Mouse (Mus musculus) stomach, embryonic 16.5 days (tissue): ENCODE results near the gene Tbx6. TPM values are rescaled to one million over a fixed set of nuclear protein-coding genes. Genes with fewer than 3 reads are reported as not detected.

Experiments
- ATAC-seq: fragments of 200-750 bp; cut with Nextera tagmentation; 2 replicates; pipeline ENCODE4 v1.8.0; 2017; ENCODE audit warnings: moderate number of reproducible peaks, moderate TSS enrichment; ENCODE audit not compliant: insufficient read depth, low FRiP score
- H3K27ac ChIP-seq: fragments of 300-500 bp; sonication (generic); 2 replicates; pipeline ENCODE4 v1.5.1; 2014; ENCODE audit warnings: low read length
- H3K27me3 ChIP-seq: fragments of 300-500 bp; sonication (generic); 2 replicates; pipeline ENCODE4 v1.6.1; 2014; ENCODE audit warnings: low read length, control low read depth, mixed read lengths; ENCODE audit not compliant: control insufficient read depth, insufficient read depth
- H3K36me3 ChIP-seq: fragments of 300-500 bp; sonication (generic); 2 replicates; pipeline ENCODE4 v1.6.1; 2014; ENCODE audit warnings: low read length; ENCODE audit not compliant: control insufficient read depth, insufficient read depth
- H3K4me1 ChIP-seq: fragments of 300-500 bp; sonication (generic); 2 replicates; pipeline ENCODE4 v1.6.1; 2014; ENCODE audit warnings: low read length, control low read depth, mixed read lengths; ENCODE audit not compliant: control insufficient read depth, insufficient read depth
- H3K4me2 ChIP-seq: fragments of 300-500 bp; sonication (generic); 2 replicates; pipeline ENCODE4 v1.6.1; 2014; ENCODE audit warnings: low read depth, low read length, mixed read lengths
- H3K4me3 ChIP-seq: fragments of 300-500 bp; sonication (generic); replicated peaks from 2 replicates; pipeline ENCODE4 v1.5.1; 2014; ENCODE audit warnings: mild to moderate bottlenecking, low read length
- H3K9ac ChIP-seq: fragments of 300-500 bp; sonication (generic); 2 replicates; pipeline ENCODE4 v1.6.1; 2014; ENCODE audit warnings: low read length
- H3K9me3 ChIP-seq: fragments of 300-500 bp; sonication (generic); replicated peaks from 2 replicates; pipeline ENCODE4 v1.6.1; 2016; ENCODE audit warnings: low read length, control low read depth; ENCODE audit not compliant: control insufficient read depth
- WGBS: fragments of 180-500 bp; shearing (Covaris S2); extraction: QIAGEN DNeasy Blood & Tissue Kit; methylation state at CpG from one replicate; pipeline ENCODE4 v1.1.7; 2014; 5-methylcytosine and 5-hydroxymethylcytosine counted together
- polyA plus RNA-seq: library from polyadenylated mRNA; unstranded; fragments of >200 nt; fragmentation: Nextera tagmentation; extraction: Ambion mirVana; gene quantifications from 2 replicates; pipeline ENCODE4 v1.2.1, GENCODE M21; 2015

The Tbx6 gene
- polyA plus RNA-seq, 1 experiment from 2014 or later = 0.27 TPM

DNA sequence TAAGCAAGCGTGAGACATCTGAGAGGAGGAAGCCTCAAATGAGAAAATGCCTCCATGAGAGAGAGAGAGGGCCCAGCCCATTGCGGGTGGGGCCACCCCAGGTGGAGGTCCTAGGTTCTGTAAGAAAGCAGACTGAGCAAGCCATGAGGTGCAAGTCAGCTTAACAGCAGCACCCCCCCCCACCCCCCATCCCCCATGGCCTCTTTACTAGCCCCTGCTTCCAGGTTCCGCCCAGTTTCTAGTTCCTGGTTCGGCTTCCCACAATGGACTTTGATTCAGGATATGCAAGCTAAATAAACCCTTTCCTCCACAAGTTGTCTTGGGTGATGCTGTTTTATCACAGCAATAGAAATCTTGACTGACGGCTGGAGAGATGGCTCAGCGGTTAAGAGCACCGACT lies 32.5 kb upstream of the Tbx6 start:
- Histone ChIP-seq H3K27ac (peak overlapping the region; percentile 46; the same call in 1 of the 2 replicates), H3K36me3 (no peaks in the 10 kb centered on the region), H3K9ac (no peak overlapping the region), H3K27me3 (no peaks in the 10 kb centered on the region), H3K4me2 (no peak overlapping the region), H3K4me1 (no peaks in the 10 kb centered on the region), H3K9me3 (no peaks in the 10 kb centered on the region), H3K4me3 (no peak overlapping the region)
- WGBS = 65% methylated on average over 7 of the region's 7 CpGs
- no peak for ATAC-seq

DNA sequence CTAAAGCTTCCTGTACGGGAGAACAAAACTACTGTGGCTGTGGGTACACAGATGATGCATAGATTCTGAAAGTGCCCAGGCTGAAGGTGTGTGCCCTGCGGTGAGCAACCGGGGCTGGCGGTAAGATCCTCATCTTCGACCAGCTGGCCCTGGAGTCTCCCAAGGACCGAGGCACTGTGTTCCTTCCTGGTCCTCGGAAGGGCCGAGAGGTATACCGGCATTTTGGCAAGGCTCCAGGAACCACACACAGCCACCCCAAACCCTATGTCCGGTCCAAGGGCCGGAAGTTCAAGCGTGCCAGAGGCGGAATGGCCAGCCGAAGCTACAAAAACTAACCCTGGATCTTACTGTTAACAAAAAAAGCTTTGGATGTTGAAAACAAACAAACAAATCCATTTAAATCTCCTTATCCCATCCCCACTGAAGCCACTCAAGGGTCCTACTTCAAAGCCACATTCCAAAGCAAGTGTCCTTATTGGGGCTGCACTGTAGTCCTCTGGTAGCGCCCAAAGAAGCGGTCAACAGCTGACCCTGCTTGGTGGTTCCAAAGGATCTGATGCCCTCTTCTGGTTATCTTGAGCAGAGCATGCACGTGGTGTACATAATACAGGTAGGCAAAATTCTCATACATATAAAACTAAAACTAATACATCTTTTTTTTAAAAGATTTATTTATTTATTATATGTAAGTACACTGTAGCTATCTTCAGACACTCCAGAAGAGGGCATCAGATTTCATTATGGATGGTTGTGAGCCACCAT lies 31.5 kb upstream of the Tbx6 start:
- no peaks in the 10 kb centered on the region for H3K4me1 ChIP-seq
- H3K9me3 ChIP-seq = no peaks in the 10 kb centered on the region
- H3K4me2 ChIP-seq = no peak overlapping the region
- H3K27me3 ChIP-seq = no peaks in the 10 kb centered on the region
- no peak overlapping the region for H3K9ac ChIP-seq
- ATAC-seq = no peak
- no peak overlapping the region for H3K4me3 ChIP-seq
- WGBS = 94% methylated on average over 17 of the region's 17 CpGs
- H3K36me3 ChIP-seq = no peaks in the 10 kb centered on the region
- no peak overlapping the region for H3K27ac ChIP-seq

DNA sequence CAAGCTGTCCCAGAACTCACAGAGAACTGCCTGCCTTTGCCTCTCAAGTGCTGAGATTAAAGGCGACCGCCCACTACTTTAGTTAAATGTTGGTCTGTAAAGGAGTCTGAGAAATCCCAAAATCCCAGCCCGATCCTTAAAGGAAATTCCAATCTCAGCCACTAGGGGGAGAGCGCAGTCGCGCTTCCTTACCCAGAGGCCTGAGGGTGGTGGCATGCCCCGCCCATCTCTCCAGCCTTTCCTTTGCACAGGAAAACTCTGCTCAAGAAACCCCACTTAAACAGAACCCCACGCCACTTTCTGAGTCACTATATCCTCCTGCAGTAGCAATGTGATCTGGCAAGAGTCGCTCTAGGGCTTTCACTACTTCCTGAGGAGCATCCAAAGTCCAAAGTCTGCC lies 26.4 kb upstream of the Tbx6 start:
- H3K4me1 ChIP-seq = peaks cover 4% of the 10 kb centered on the region; the same call in 1 of the 2 replicates
- H3K27me3 ChIP-seq = no peaks in the 10 kb centered on the region
- peak overlapping the region; percentile 34; the same call in 1 of the 2 replicates for H3K4me2 ChIP-seq
- H3K4me3 ChIP-seq = no peak overlapping the region; the same call in 1 of the 2 replicates
- 2% methylated on average over 9 of the region's 9 CpGs for WGBS
- peak; percentile 67 for ATAC-seq
- no peaks in the 10 kb centered on the region for H3K36me3 ChIP-seq
- H3K9me3 ChIP-seq = no peaks in the 10 kb centered on the region
- peak overlapping the region; percentile 65 for H3K9ac ChIP-seq
- peak overlapping the region; percentile 31; the same call in 1 of the 2 replicates for H3K27ac ChIP-seq

DNA sequence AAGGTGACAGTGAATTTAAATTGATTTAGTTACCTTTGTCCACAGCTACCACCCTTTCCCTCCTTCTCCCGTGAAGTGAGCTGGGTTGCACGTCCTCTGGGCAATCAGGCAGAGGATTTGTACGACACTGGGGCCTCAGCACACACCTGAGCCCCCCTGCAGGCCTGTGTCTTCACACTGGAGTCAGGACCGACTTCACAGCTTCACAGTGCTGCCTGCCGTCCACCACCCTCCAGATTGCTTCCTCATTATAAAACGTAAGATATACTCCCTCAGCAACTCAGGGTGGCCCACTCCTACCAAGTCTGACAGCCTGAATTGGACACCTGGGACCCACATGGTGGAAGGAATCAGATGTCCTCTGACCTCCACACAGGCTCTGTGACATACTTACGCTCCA lies 22.7 kb upstream of the Tbx6 start:
- ATAC-seq = no peak
- H3K27ac ChIP-seq = no peak overlapping the region
- H3K9me3 ChIP-seq = no peaks in the 10 kb centered on the region
- H3K27me3 ChIP-seq = no peaks in the 10 kb centered on the region
- no peak overlapping the region for H3K4me3 ChIP-seq
- peak overlapping the region; percentile 59; the same call in 1 of the 2 replicates for H3K9ac ChIP-seq
- 72% methylated on average over 7 of the region's 7 CpGs for WGBS
- peaks cover 4% of the 10 kb centered on the region; the same call in 1 of the 2 replicates for H3K36me3 ChIP-seq
- no peak overlapping the region for H3K4me2 ChIP-seq
- peaks cover 34% of the 10 kb centered on the region for H3K4me1 ChIP-seq

DNA sequence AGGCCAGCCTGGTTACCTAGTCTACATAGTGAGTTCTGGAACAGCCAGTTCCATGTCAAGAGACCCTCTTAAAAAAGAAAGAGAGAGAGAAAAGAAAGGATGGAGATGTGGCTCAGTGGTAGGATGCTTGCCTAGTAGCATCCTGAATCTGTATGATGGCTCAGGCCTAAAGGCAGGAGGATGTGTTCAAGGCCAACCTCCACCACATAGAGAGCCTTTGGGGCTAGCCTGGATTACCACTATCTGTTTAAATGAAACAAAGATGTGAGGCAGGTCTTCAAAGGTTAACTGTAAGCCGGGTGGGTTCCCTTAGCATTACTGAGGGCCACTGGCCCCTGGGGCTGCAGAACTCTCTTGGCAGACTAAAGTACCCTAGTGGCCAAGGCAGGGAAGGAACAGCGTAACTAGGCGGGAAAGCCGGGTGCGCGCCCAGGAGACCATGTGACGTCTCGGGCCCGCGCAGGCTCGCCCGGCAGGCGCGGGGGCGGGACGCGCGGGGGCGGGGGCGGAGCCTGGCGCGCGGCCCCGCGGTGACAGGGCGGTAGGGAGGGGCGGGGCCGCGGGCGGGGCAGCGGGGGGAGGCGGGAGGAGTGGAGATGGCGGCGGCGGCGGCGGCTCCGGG lies 22.1 kb upstream of the Tbx6 start, which contains the start of gene Mapk3:
Gene Mapk3, plus strand, starts transcription at position 552 of the 622 bp plus-strand sequence.
- peak within 1 kb of the TSS; percentile 92 for H3K9ac ChIP-seq
- H3K4me3 ChIP-seq = peak within 1 kb of the TSS; percentile 81
- H3K4me2 ChIP-seq = peak within 1 kb of the TSS; percentile 92
- 1% methylated on average over 25 of the region's 38 CpGs for WGBS
- H3K27ac ChIP-seq = peak within 1 kb of the TSS; percentile 99
- peaks cover 34% of the 10 kb centered on the region for H3K4me1 ChIP-seq
- H3K9me3 ChIP-seq = no peaks in the 10 kb centered on the region
- peak; percentile 68 for ATAC-seq
- peaks cover 5% of the 10 kb centered on the region for H3K36me3 ChIP-seq
- H3K27me3 ChIP-seq = no peaks in the 10 kb centered on the region

DNA sequence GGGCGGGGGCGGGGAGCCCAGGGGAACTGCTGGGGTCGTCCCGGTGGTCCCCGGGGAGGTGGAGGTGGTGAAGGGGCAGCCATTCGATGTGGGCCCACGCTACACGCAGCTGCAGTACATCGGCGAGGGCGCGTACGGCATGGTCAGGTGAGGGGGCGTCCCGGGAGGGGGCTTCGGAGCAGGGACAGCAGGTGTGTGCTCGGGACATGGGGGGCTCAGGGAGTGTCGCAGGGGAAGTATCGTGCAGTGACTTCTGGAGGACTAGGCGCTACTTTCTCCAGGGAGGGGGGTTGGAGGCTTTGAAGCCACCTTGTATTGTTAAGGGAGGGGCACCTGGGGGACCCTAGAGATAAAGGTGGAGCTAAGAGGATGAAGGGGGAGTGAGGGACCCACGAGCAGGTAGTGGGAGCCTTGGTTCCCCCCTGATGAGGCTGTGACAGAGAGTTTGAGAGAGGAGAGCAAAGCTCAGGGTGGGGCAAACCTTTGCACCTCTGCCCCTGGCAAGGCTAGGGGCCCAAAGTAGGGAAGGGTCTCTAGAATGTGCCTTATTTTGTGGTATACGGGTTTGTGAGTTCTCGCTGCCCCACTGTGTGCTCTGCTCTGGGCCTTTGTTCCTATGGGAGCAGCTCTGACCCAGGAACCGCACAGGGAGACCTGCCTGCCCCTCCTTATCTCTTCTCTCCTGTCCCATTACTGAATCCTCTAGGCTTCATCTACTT lies 21.5 kb upstream of the Tbx6 start:
- Histone ChIP-seq H3K27me3 (no peaks in the 10 kb centered on the region), H3K36me3 (peaks cover 11% of the 10 kb centered on the region), H3K4me3 (peak overlapping the region; percentile 81), H3K9me3 (no peaks in the 10 kb centered on the region), H3K27ac (peak overlapping the region; percentile 99), H3K4me1 (peaks cover 34% of the 10 kb centered on the region), H3K4me2 (peak overlapping the region; percentile 92), H3K9ac (peak overlapping the region; percentile 92)
- under 1% methylated on average over 22 of the region's 24 CpGs for WGBS
- peak; percentile 12 for ATAC-seq

DNA sequence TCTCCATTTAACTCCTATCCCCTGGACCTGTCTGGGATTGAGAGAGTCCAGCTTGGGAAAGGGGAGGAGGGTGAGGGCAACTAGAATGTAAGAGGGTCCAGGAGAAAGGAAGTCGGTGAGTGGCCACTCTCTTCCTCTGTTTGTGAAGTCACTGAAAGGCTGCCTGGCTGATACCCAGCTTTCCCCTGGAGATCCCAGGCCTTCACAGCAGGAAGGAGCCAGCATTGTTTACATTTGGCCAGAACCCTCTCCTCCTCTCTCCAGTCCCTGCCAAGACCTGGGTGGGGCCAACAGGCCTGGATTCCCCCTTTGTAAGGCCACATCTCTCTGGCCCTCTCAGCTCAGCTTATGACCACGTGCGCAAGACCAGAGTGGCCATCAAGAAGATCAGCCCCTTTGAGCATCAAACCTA lies 20.9 kb upstream of the Tbx6 start:
- Histone ChIP-seq H3K4me2 (peak overlapping the region; percentile 92), H3K4me3 (peak overlapping the region; percentile 81), H3K36me3 (peaks cover 16% of the 10 kb centered on the region), H3K9me3 (no peaks in the 10 kb centered on the region), H3K27me3 (no peaks in the 10 kb centered on the region), H3K27ac (peak overlapping the region; percentile 99), H3K9ac (peak overlapping the region; percentile 92), H3K4me1 (peaks cover 30% of the 10 kb centered on the region)
- 15% methylated on average over 3 of the region's 3 CpGs for WGBS
- ATAC-seq = peak; percentile 79

DNA sequence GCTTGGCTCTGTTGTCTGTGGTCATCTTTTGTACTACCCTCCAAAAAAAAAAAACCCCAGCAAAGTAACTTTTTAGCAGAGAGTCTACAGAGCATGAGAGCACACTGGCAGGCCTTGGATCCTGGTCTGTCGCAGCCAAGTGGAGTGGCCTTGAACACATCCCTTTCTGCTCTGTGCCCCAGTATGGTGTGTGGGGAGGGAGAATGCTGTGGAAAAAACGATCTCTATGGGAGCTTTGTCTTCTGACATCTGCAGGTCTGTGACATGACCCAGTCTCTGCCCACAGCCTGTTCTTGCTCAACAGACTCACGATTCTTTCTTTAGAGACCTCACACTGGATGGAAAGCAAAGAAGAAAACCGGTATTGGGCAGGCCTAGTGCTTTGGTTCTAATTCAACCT lies 20.3 kb upstream of the Tbx6 start:
- no peaks in the 10 kb centered on the region for H3K27me3 ChIP-seq
- H3K27ac ChIP-seq = peak overlapping the region; percentile 99
- H3K9ac ChIP-seq = peak overlapping the region; percentile 92
- no peak for ATAC-seq
- H3K9me3 ChIP-seq = no peaks in the 10 kb centered on the region
- peaks cover 19% of the 10 kb centered on the region for H3K36me3 ChIP-seq
- H3K4me3 ChIP-seq = peak overlapping the region; percentile 81
- peaks cover 33% of the 10 kb centered on the region for H3K4me1 ChIP-seq
- WGBS = 45% methylated on average over 4 of the region's 4 CpGs
- H3K4me2 ChIP-seq = peak overlapping the region; percentile 92
